Mouse (Mus musculus): ENCODE measurements around the gene Bcas3. TPM values are rescaled to one million over a fixed set of nuclear protein-coding genes. Genes with fewer than 3 reads are reported as not detected.
A peak's percentile ranks its signal among the peaks of the same experiment; 100 is the strongest.

Bcas3 gene
- polyA plus RNA-seq, 1 experiment from 2014 or later = 30.6 TPM

DNA sequence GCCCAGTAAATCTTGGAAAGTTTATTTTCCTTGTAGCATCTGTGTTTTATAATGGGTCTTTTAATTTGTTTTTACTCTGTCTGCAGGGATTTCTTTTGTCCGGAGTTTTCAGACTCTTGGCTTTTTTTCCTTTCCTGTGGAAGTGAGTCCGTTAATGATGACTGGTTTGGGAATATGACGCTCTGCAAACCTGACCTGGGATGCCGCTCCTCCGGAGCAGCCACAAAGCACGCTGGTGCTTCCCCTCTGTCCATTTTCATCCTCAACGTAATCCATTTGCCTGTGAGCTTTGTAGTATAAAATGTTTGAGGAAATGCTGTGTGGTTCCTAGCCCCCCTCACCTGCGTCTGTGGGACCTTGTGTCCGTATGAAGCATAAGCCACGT lies 172.5 kb downstream of the Bcas3 start:
- Histone ChIP-seq H3K9ac (ENCODE audit: low read depth, low read length) (0 out of 2 replicates have a peak overlapping the region, but pooled peaks have one; percentile 2), H3K9me3 (ENCODE audit: control insufficient read depth, low read length) (no peaks in the 10 kb centered on the region), H3K4me1 (ENCODE audit: control insufficient read depth, insufficient read depth, low read length) (peaks cover 40% of the 10 kb centered on the region), H3K27ac (ENCODE audit: low read depth, low read length) (peak overlapping the region; percentile 78), H3K4me2 (replicated peaks; ENCODE audit: low read depth, low read length) (peak overlapping the region; percentile 19), H3K27me3 (ENCODE audit: control insufficient read depth, insufficient read depth, low read length) (peaks cover 6% of the 10 kb centered on the region), H3K36me3 (ENCODE audit: control insufficient read depth, insufficient read depth, low read length) (no peaks in the 10 kb centered on the region), H3K4me3 (ENCODE audit: low read length) (no peak overlapping the region)
- ATAC-seq (ENCODE audit: low FRiP score, low TSS enrichment) = peak; percentile 8; the same call in 1 of the 2 replicates
- 26% methylated on average over 10 of the region's 10 CpGs for WGBS

DNA sequence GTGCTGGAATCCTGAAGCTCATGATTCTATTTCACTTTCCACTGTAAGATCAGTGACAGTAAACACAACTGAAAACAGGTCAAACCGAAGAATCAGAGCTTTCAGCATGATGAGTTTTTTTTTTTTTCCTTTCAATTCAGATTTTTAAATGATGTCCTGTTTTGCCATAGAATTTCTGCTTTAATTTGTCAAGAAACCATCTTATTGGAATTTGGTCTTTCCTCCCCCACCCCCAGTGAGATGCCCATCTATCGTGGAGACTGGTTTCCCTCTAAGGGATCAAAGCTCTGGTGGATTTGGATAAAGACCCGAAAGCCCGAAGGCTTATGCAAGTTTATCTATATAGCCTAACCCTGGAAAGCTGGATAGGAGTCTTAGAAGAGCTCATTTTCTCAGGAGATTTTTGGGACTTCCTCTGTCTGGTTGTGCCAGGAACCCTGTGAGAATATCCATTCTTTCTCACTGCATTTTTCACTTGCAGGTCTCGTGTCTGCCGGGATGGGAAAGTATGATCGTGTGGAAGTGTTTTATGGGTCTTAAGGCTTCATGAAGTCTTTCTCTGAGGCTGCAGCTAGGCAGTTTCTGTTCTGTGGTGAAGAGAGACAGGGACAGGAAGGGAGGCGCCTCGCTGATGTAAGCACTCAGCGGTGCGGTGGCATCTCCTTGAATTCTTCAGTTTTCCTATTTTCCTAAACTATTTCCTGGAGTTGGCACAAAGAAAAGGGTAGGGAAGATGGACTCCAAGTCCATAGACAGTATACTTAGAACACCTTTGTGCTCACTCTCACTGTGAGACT lies 173.2 kb downstream of the Bcas3 start:
- Histone ChIP-seq H3K9ac (ENCODE audit: low read depth, low read length) (peak overlapping the region; percentile 2; the same call in 1 of the 2 replicates), H3K27ac (ENCODE audit: low read depth, low read length) (peak overlapping the region; percentile 78)

DNA sequence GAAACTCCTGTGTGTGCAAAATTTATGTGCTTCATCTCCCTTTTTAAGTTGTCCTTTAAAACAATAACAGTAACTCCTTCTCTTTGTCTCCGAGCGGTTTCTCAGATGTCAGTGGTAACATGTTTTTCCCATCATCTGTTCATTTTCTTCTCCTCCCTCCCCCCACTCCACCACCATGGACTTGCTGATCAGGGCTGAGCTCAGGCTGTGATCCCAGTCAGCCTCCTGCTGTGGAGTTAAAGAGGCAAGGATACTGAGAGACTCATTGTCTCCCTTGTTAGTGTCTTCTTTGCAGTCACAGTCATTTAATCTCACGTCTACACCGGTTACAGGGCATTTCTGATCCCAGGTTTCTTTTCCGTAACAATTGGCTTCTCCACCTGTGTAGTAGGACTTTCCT lies 174.3 kb downstream of the Bcas3 start:
- ATAC-seq (ENCODE audit: low FRiP score, low TSS enrichment) = no peak

More for the DNA sequence above, 173.2 kb downstream of the Bcas3 start:
- H3K36me3 ChIP-seq (ENCODE audit: control insufficient read depth, insufficient read depth, low read length) = no peaks in the 10 kb centered on the region
- peaks cover 36% of the 10 kb centered on the region for H3K4me1 ChIP-seq (ENCODE audit: control insufficient read depth, insufficient read depth, low read length)
- H3K9me3 ChIP-seq (ENCODE audit: control insufficient read depth, low read length) = no peaks in the 10 kb centered on the region
- ATAC-seq (ENCODE audit: low FRiP score, low TSS enrichment) = no peak
- peak overlapping the region; percentile 19 for H3K4me2 ChIP-seq (replicated peaks; ENCODE audit: low read depth, low read length)
- H3K27me3 ChIP-seq (ENCODE audit: control insufficient read depth, insufficient read depth, low read length) = peaks cover 6% of the 10 kb centered on the region
- WGBS = 32% methylated on average over 11 of the region's 11 CpGs
- H3K4me3 ChIP-seq (ENCODE audit: low read length) = no peak overlapping the region

DNA sequence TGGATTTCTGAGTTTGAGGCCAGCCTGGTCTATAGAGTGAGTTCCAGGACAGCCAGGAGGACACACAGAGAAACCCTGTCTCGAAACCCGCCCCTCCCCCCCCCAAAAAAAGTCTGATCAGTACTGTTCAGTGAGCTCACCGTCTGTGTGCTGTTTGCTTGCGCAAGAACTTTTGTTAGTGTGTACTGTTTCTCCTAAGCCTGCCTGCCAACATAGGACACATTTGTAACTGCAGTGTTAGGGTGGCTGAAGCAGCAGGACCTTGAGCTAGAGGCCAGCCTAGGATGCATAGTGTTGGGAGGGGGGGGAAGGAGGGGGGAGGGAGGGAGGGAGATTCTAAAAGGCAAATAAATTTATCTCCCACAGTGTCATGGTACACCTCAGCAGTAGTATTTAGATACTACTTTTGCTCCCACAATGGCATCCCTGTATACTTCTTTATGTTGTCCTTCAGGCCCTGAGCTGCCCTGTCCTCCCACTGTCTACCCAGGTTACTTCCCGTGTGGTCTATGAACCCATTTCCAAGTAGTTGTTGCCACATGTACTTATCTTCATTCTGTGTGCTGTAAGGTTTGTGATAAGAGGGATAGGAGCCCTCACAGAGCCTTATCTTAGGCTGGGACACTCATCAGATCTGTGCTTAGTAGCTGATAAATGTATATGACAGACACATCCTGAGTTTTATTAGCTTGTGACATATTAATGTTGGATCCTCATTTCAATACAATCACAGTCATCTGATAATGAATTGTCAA lies 176.7 kb downstream of the Bcas3 start:
- Histone ChIP-seq H3K27ac (ENCODE audit: low read depth, low read length) (no peak overlapping the region), H3K27me3 (ENCODE audit: control insufficient read depth, insufficient read depth, low read length) (peaks cover 6% of the 10 kb centered on the region), H3K36me3 (ENCODE audit: control insufficient read depth, insufficient read depth, low read length) (no peaks in the 10 kb centered on the region), H3K4me3 (ENCODE audit: low read length) (no peak overlapping the region), H3K9ac (ENCODE audit: low read depth, low read length) (no peak overlapping the region), H3K4me2 (replicated peaks; ENCODE audit: low read depth, low read length) (no peak overlapping the region), H3K9me3 (ENCODE audit: control insufficient read depth, low read length) (no peaks in the 10 kb centered on the region), H3K4me1 (ENCODE audit: control insufficient read depth, insufficient read depth, low read length) (peaks cover 21% of the 10 kb centered on the region)
- WGBS = 80% methylated on average over 5 of the region's 5 CpGs
- ATAC-seq (ENCODE audit: low FRiP score, low TSS enrichment) = no peak

More for the DNA sequence above, 174.3 kb downstream of the Bcas3 start:
- H3K27me3 ChIP-seq (ENCODE audit: control insufficient read depth, insufficient read depth, low read length) = peaks cover 6% of the 10 kb centered on the region
- H3K4me3 ChIP-seq (ENCODE audit: low read length) = no peak overlapping the region
- no peak overlapping the region for H3K9ac ChIP-seq (ENCODE audit: low read depth, low read length)
- WGBS = 53% methylated on average over 5 of the region's 5 CpGs
- H3K4me1 ChIP-seq (ENCODE audit: control insufficient read depth, insufficient read depth, low read length) = peaks cover 36% of the 10 kb centered on the region
- H3K27ac ChIP-seq (ENCODE audit: low read depth, low read length) = no peak overlapping the region
- H3K4me2 ChIP-seq (replicated peaks; ENCODE audit: low read depth, low read length) = no peak overlapping the region
- no peaks in the 10 kb centered on the region for H3K9me3 ChIP-seq (ENCODE audit: control insufficient read depth, low read length)
- H3K36me3 ChIP-seq (ENCODE audit: control insufficient read depth, insufficient read depth, low read length) = no peaks in the 10 kb centered on the region

DNA sequence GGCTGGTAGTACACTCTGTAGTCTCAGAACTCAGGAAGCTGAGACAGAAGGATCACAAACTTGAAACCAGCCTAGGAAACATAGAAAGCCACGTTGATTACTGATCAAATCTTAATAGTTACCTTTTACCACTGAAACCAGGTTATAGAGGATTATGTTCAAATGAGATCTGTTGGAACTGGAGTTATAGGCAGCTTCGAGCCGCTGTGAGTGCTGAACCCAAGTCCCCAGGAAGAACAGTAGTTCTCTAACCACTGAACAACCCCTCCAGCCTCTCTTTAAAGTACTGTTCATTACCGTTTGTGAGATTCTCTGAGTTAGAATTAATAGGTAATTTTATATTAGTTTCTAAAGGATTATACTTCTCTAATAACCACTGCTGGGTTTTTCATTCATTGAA lies 188.0 kb downstream of the Bcas3 start:
- no peak overlapping the region for H3K4me3 ChIP-seq (ENCODE audit: low read length)
- no peak overlapping the region for H3K27ac ChIP-seq (ENCODE audit: low read depth, low read length)
- no peaks in the 10 kb centered on the region for H3K27me3 ChIP-seq (ENCODE audit: control insufficient read depth, insufficient read depth, low read length)
- 88% methylated on average over 4 of the region's 4 CpGs for WGBS
- no peaks in the 10 kb centered on the region for H3K4me1 ChIP-seq (ENCODE audit: control insufficient read depth, insufficient read depth, low read length)
- no peak overlapping the region for H3K9ac ChIP-seq (ENCODE audit: low read depth, low read length)
- no peaks in the 10 kb centered on the region for H3K36me3 ChIP-seq (ENCODE audit: control insufficient read depth, insufficient read depth, low read length)
- ATAC-seq (ENCODE audit: low FRiP score, low TSS enrichment) = no peak
- H3K4me2 ChIP-seq (replicated peaks; ENCODE audit: low read depth, low read length) = no peak overlapping the region
- H3K9me3 ChIP-seq (ENCODE audit: control insufficient read depth, low read length) = no peaks in the 10 kb centered on the region

DNA sequence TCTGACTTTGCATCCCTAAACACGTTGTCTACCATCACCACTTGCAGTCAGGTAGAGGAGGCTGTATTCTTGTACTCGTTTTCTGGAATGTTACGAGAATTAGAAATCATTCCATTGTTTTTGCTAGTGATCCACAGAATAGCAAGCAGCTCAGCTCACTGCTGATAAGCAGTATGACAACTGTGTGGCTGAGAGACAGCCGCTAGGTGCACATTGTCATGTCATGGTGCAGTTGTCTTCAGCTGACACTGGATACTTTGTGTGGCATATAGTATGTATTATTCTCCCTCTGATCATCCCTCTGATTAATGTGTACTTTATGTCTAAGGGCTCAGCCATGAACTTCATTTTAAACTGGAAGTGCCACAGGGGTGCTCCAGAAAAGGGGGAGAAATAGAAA lies 190.3 kb downstream of the Bcas3 start:
- Histone ChIP-seq H3K4me2 (replicated peaks; ENCODE audit: low read depth, low read length) (no peak overlapping the region), H3K4me1 (ENCODE audit: control insufficient read depth, insufficient read depth, low read length) (no peaks in the 10 kb centered on the region), H3K27me3 (ENCODE audit: control insufficient read depth, insufficient read depth, low read length) (no peaks in the 10 kb centered on the region), H3K4me3 (ENCODE audit: low read length) (no peak overlapping the region), H3K27ac (ENCODE audit: low read depth, low read length) (no peak overlapping the region), H3K9me3 (ENCODE audit: control insufficient read depth, low read length) (no peaks in the 10 kb centered on the region), H3K36me3 (ENCODE audit: control insufficient read depth, insufficient read depth, low read length) (no peaks in the 10 kb centered on the region), H3K9ac (ENCODE audit: low read depth, low read length) (no peak overlapping the region)
- no peak for ATAC-seq (ENCODE audit: low FRiP score, low TSS enrichment)
- 81% methylated on average over 4 of the region's 4 CpGs for WGBS

DNA sequence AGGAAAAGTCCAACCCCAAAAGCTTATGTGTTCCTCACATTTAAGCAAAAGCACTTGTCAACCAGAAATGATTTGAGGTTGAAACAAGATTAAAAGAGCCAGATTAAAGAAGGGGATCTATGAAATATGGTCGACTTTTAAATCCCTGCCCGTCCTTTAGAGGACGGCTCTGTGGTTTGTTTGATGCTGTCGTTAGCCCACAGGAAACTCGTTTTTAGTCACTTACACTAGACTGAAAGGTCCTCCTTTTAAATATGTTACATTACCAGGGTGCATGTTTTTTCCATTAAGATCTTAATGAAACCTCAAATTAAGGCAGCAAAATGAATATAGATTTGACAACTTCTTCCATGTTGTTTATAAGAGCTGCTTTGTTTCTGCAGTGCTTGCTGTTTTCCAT lies 192.6 kb downstream of the Bcas3 start:
- H3K9me3 ChIP-seq (ENCODE audit: control insufficient read depth, low read length) = no peaks in the 10 kb centered on the region
- H3K4me1 ChIP-seq (ENCODE audit: control insufficient read depth, insufficient read depth, low read length) = no peaks in the 10 kb centered on the region
- H3K9ac ChIP-seq (ENCODE audit: low read depth, low read length) = no peak overlapping the region
- H3K4me2 ChIP-seq (replicated peaks; ENCODE audit: low read depth, low read length) = no peak overlapping the region
- H3K4me3 ChIP-seq (ENCODE audit: low read length) = no peak overlapping the region
- H3K27me3 ChIP-seq (ENCODE audit: control insufficient read depth, insufficient read depth, low read length) = no peaks in the 10 kb centered on the region
- 54% methylated on average over 5 of the region's 5 CpGs for WGBS
- no peak overlapping the region for H3K27ac ChIP-seq (ENCODE audit: low read depth, low read length)
- no peaks in the 10 kb centered on the region for H3K36me3 ChIP-seq (ENCODE audit: control insufficient read depth, insufficient read depth, low read length)
- ATAC-seq (ENCODE audit: low FRiP score, low TSS enrichment) = no peak

DNA sequence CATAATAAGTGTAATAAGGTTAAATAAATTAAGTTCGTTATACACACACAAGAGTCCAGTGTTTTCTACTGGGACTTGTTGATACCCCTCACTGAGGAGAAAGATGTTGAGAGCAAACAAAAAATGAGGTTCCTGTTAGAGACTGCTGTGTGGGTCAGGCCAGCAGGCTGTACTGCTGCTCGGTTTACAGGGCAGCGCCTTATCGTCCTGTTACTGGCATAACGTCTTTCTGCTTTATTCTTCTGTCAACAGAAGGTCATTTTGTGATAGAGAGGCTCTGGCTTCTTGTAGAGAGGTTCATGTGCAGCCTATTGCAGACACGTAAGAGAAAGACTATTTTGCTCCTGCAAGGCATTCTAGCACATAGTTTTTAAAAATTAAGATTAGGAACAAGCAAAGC lies 195.0 kb downstream of the Bcas3 start:
- Histone ChIP-seq H3K9me3 (ENCODE audit: control insufficient read depth, low read length) (no peaks in the 10 kb centered on the region), H3K4me1 (ENCODE audit: control insufficient read depth, insufficient read depth, low read length) (no peaks in the 10 kb centered on the region), H3K27me3 (ENCODE audit: control insufficient read depth, insufficient read depth, low read length) (no peaks in the 10 kb centered on the region), H3K27ac (ENCODE audit: low read depth, low read length) (no peak overlapping the region), H3K4me3 (ENCODE audit: low read length) (no peak overlapping the region), H3K9ac (ENCODE audit: low read depth, low read length) (no peak overlapping the region), H3K36me3 (ENCODE audit: control insufficient read depth, insufficient read depth, low read length) (no peaks in the 10 kb centered on the region), H3K4me2 (replicated peaks; ENCODE audit: low read depth, low read length) (no peak overlapping the region)
- 65% methylated on average over 6 of the region's 6 CpGs for WGBS
- ATAC-seq (ENCODE audit: low FRiP score, low TSS enrichment) = no peak

DNA sequence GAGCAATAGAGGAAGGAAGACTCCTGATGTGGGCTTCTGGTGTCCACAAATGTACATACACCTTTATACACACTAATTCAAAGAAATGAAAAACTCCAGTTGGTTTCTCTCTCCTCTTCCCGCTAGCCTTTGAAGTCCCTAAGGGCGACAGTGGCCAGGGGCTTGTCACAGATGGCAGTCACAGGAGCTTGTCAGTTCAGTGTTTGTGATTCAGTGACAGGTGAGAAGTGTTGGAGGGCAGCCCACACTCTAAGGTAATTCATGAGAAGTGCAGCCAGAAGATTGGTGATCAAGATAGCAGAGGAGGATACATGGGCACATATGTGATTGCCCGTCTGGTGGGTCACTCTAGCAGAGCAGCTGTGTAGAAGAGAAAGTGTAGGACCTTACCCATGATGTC lies 196.7 kb downstream of the Bcas3 start:
- Histone ChIP-seq H3K4me1 (ENCODE audit: control insufficient read depth, insufficient read depth, low read length) (no peaks in the 10 kb centered on the region), H3K27me3 (ENCODE audit: control insufficient read depth, insufficient read depth, low read length) (no peaks in the 10 kb centered on the region), H3K9me3 (ENCODE audit: control insufficient read depth, low read length) (no peaks in the 10 kb centered on the region), H3K9ac (ENCODE audit: low read depth, low read length) (no peak overlapping the region), H3K36me3 (ENCODE audit: control insufficient read depth, insufficient read depth, low read length) (no peaks in the 10 kb centered on the region), H3K27ac (ENCODE audit: low read depth, low read length) (no peak overlapping the region), H3K4me2 (replicated peaks; ENCODE audit: low read depth, low read length) (no peak overlapping the region), H3K4me3 (ENCODE audit: low read length) (no peak overlapping the region)
- no peak for ATAC-seq (ENCODE audit: low FRiP score, low TSS enrichment)
- WGBS = 76% methylated on average over 3 of the region's 3 CpGs

All from kidney, embryonic 14.5 days (tissue).